Mouse (Mus musculus) E14TG2a.4 (cell line): Measurements from ENCODE around the gene Usp24.

Experiments used
- CTCF ChIP-seq: conservative IDR thresholded peaks from 2 replicates; pipeline ENCODE4 v1.5.1; 2014; ENCODE audit warnings: low read length
- NANOG ChIP-seq: IDR thresholded peaks from 2 replicates; pipeline ENCODE4 v1.6.1; 2014; ENCODE audit warnings: borderline replicate concordance, low read length, mixed read lengths
- POU5F1 ChIP-seq: IDR thresholded peaks from 2 replicates; pipeline ENCODE4 v1.6.1; 2014; ENCODE audit warnings: low read length, borderline replicate concordance

- no peak for TF ChIP-seq CTCF
- TF ChIP-seq POU5F1, result no peak
- no peak for TF ChIP-seq NANOG
These were observed 146.5 kb downstream of the Usp24 start for GRCm38 (mm10) chr4:106462524-106462923.
